Mouse (Mus musculus): Measurements from ENCODE around the gene Fgfr2.

Gene Fgfr2

DNA sequence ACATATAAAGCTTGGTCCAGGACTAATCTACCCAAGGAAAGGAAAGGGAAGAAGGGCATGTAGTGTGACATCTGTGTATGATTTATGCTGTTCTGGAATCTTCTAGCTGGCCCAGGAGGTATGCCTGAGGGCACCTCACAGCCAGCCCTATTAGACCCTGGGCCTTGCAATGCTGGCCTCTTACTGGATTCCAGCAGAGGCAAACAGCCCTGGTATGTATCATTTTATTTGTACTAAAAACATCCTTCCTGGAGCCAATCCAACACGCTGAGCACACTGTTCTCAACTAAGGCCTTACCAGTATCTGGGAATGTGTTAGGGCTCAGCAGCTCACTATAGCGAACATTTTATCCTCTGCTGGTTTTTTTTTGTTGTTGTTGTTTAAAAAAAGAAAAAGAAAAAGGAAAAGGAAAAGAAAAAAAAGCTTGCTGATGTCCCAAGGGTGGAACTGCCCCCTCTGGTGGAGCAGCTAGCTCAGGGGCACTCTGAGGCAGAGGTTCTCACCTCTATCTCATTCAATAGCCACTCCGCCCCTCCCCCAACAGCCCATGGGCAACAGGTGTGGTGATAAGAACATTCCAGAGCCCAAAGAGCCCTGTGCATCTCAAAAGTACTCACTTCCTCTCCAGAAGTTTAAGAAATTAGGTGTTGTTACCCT is 82.3 kb downstream of the Fgfr2 start:
- no peak for DNase-seq (ENCODE audit: low spot score)

DNA sequence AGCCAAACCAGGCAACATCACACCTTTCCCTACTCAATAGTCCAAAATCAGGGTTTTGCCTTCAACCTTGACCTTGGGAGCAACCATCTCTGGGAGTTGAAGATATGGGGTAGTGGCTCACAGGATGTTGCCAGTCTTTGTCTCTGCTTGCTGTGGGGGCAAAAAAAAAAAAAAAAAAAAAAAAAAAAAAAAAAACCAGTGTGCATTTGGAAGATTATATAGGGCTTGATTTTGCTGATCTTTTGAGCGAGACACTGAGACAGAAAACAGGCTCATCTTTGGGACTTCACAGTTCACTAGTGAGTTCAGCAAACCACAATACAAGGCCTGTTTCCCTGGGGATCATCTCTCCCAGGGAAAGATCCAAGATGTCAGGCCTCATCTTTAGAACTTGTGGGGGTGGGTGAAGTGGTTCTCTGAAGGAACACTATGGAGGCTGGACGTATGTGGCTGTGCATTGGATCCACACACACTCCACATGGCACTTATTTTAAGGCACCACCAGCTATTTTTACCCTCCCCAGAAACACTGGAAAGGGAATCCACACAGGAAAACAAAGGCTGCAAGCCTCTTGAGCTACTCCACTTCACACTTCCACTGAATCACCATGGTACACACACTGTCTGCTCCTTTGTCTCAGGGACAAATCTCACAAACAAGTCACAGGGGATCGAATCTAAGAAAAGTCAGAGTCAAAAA is 83.4 kb downstream of the Fgfr2 start:
- no peak for DNase-seq (ENCODE audit: low spot score)

DNA sequence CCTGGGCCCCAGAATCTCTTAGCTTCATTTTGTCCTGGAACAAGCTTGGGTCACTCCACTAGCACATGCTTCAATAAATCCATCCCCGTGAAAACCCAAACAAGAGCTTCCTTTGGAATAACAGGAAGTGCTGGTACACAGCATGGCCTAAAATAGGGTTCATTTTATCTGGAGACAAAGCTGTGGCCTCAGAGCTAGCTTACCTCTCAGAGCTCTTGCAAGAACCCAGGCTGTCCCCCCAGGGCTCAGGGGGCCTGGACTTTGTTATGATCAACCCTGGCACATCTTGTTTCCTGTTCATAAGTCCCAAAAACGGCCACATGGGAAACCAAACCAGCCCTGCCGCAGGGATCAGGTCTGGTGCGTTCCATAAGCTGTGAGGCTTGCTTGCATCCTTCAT is 85.5 kb downstream of the Fgfr2 start:
- DNase-seq (ENCODE audit: low spot score): no peak

DNA sequence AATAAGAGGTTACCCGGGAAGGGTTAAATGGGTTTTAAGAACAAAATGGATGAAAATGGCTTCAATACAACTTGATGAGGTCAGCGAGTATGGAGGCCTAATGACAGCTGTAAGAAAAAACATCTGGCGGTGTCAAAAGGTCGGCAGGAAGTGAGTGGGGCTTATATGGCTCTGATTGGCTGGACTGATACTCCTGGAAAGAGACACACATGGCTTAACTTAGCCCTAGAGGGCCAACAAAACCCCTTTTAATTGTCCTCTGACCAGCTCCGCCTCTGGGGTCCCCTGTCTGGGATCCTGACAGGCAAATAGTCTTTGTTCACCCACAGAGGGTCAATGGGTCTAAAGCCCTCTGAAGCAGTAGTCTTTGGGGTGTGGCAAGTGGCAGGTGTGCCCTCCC is 85.9 kb downstream of the Fgfr2 start:
- DNase-seq (ENCODE audit: low spot score): no peak

DNA sequence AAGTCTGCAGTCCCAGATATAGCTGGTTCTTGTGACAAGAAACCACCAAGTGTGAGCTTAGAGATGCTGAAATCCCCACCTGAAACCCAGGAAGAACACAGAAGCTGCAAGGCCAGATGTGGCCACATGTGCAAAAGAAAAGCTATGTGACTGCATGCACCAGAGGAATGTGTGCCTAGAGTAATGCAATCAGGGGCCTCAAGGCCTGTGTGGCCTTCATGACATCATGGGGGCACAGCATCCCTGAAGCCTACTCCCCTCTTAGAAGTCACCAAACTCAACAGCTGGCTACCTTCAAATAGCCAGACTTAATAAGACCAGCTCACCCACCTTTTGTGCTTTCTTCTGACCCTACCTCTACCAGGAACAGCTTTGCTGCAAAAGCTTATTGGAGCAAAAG is 87.2 kb downstream of the Fgfr2 start:
- DNase-seq (ENCODE audit: low spot score): no peak

DNA sequence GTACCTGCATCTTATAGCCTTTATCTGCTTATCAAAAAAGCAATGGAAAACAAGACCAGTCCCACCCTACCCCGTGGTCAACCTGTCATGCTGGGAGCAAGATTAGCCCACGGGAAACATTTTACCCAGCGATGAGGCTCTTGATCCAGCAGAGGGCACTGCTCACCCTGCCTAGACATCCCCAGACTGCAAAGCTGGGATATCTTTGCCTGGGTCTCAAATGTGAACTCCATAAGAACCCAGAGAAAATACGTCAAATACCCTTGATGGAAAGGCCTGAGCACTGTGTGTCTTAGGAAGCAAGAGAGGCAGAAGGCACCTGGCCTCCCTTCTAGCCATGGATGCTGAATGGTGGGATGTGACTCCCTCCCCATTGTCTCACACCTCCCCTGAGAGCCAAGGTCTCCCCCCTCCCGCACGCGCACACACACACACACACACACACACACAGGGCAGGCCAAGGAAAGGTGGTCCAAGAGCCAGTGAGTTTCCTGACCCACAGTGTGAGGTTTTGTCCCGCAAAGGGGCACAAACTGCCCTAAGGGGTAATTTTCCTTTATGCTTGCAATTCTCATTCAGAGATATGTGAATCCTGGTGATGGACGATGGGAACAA is 90.5 kb downstream of the Fgfr2 start:
- DNase-seq (ENCODE audit: low spot score): no peak

DNA sequence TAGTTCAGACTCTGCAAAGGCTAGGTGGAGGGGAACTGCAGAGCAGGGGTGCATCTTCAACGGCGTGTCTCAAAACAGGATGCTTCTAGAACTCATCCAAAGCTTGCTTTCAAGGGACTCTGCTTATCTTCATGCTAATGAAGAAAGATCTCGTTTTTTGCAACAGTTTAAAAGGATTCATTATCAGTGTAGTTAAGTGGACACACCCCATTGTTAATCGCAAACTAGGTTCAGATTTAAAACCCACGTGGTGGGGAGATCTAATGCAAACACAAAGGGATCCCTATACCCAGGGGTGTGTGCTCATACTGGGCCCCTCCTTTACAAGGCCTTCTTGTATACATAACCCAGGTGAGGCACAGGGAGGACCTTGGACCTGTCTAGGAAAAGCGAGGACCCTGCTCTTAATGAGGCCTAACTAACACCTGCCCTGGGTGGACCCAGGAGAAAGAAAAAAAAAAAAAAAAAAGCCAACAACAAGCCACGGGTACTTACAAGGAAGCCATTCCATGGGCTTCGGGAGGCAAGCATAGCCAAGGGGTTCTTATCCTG is 93.6 kb downstream of the Fgfr2 start:
- no peak for DNase-seq (ENCODE audit: low spot score)

DNA sequence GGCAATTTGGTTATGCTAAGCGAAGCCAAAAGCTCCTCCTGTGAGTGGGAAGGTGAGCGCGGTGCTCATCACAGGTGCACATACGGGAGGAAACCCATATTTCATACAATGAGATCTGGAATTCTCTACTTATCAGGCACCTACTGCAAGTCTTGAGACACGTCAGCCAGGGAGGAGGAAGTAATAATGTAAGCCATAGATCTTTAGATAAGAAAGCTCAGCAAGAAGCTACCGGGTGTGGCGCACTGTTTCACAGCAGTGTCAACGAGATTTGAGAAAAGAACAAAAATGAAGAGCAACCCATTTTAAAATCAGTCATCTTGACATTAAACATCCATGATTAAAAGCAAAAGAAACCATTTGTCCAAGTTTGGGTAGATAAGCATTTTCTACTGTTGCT is 94.1 kb downstream of the Fgfr2 start:
- no peak for DNase-seq (ENCODE audit: low spot score)

DNA sequence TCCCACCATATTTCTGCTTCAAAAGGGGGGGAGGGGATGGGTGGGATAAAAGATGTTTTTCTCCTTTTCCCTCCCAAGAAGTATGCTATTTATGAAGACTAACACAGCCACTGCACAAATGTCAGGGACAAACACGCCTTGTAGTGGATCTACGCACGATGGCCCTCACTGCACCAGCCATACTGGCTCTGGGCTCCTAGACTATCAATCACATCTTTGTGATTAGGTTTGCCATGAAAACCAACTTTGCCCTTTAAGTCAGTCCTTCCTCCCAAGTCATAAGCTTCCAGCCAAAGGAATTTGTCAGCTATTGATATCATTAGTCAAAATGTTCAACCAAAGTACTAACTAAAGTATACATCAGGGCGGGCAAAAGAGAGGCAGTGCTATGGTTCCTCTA is 95.2 kb downstream of the Fgfr2 start:
- no peak for DNase-seq (ENCODE audit: low spot score)

DNA sequence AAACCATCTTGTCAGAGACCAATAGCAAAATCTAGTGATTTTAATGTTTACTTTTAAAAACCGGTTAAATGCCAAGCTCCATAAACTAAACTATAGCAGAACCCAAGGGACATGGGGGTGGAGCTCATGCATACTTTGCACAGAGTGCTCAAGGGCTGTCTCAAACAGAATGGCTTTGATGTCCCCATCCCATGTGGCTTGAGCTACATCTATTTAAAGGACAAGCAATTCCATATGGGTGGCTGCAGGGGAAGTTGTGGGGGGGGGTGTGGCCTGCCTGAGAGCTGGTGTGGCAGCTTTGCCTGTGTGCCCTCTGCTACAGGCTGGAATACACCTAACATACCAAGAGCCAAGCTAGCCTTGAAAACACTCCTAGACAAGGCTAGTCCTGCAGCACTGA is 98.5 kb downstream of the Fgfr2 start:
- DNase-seq (ENCODE audit: low spot score): no peak

DNA sequence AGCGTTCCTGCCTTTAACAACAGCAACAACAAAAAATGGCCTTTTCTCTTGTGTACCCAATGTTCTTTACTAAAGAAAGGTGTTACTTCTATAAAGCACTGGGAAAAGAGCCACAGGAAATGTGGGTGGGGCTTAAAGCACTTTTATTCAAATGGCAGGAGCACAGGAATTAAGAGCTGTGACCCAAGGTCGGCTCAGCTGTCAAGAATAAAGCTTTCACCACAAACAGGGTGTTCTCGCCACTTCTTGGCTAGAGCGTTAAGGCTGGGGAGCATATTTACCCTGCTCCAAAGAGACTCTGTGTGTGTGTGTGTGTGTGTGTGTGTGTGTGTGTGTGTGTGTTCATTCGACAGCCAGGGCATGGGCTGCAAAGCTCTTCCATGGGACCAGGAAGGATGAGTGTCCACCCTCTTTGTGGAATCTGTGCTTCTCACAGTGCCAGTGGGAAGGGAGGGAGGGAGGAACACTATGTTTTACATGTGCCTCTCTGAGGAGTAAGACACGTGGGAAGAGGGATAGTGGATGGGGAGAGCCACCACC is 103.6 kb downstream of the Fgfr2 start:
- no peak for DNase-seq (ENCODE audit: low spot score)

DNA sequence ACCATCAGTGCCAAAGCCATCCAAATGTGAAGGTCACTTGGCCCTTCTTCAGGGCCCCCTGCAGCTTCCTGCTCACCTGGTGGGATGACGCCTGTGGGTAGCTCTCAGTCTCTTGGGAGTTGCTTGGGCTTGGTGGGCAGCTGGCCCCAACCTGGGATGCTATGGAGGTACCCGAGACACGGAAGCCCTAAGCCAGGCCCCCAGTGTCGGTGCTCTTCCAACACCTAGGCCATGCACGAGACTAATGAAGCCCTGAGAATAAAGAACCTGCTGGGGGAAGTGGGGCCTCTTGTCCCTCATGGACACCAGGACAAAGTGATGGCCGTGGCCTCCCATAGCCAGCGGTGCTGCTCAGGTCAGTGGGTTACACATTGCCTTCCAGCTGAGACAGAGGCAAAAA is 104.2 kb downstream of the Fgfr2 start:
- no peak for DNase-seq (ENCODE audit: low spot score)

DNA sequence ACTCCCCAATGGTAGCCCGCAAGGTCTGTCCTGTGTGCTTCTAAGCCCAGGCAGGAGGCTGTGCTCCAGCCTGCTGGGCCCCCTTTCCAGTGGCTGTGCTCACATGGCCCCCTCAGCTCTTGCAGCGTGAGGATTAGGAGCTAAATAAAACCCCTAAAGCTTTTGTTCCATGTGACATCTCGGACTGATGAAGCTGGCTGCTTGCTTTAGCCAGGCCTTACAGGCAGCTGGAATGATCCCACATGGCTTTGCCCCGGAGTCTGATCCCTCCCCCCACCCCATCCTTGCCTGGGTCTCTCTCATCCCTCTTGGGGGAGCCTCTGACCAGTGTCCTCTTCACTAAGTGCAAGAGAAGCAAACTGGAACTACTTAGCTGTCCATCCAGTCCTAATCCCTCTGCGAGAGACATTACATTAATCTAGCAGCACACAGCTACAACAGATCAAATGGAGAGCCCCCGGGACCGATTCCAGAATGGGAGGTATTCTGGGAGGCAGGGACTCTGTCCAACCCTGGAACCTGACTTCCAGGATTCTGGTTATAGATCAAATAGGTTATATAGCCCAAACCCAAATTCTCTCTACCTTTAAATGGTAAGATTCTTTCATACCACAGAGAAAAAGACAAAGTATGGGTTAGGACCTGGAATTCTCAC is 107.6 kb downstream of the Fgfr2 start:
- no peak for DNase-seq (ENCODE audit: low spot score)

DNA sequence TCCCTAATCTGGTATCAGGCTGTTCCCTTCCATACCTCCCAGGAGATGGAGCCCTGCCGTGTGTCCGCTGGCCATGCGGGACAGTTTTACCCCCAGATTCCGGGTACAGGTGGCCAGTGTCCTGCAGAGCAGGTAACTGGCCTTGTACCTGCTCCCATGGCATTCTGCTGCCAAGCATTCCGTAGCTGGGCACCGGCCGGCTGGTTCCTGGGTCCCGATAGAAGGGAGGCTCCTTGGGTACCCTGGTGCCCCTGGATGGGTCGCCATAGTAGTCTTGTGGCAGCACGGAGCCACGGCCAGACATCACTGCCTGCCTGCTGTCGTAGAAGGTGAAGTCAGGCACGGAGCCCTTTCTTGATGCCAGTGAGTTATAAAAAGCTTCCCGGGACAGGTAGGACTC is 108.5 kb downstream of the Fgfr2 start:
- DNase-seq (ENCODE audit: low spot score): no peak

DNA sequence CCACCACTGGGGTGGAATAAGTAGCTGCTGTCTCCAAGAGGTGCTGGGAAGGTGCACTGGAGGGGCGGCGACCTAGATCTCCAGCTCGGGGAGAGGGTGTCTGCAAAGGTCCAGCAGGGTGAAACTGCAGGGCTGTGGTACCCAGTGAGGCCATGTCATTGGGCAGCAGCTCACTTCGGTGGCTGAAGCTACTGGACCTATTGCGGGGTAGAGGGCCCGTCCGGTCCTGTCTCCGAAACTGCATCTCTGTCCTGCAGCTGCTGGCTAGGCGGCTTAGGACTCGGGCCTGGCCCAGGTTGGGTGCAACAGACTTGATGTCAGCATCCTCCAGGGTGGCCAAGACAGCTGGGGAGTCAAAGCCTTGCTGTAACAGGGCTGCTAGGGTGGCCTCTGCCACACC is 109.2 kb downstream of the Fgfr2 start:
- no peak for DNase-seq (ENCODE audit: low spot score)

DNA sequence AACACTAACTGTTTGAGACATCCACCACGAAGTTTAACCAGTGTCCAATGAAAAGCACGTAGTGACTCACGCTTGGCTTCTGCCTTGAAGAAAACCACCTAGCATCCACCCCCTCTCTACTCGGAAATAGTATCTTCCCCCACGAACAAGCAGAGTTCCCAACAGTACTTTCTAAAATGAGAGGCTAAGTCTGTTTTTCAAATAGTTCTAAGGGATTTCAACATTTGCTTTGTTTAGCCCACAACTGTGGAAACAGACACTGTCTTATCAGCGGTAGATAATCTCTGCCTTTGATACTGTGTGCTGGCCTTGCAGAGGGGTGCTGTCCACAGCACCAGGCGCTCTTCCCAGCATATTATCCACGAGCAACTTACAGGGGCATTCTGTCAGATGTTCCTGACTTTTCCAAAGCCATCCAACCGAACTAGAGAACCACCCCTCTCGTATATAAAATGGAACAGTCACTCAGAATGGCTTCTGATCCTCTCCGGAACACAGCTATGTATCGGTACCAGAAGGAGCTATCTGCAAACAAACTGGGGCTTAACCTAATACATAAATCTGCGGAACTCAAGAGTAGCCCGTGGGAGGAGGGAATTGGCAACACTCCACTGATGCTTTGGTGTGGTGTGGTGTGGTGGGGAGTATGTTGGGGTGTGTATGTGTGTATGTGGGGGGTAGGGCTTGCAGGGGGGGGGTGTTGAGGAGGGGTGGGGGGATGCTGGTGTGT is 110.3 kb downstream of the Fgfr2 start:
- no peak for DNase-seq (ENCODE audit: low spot score)

DNA sequence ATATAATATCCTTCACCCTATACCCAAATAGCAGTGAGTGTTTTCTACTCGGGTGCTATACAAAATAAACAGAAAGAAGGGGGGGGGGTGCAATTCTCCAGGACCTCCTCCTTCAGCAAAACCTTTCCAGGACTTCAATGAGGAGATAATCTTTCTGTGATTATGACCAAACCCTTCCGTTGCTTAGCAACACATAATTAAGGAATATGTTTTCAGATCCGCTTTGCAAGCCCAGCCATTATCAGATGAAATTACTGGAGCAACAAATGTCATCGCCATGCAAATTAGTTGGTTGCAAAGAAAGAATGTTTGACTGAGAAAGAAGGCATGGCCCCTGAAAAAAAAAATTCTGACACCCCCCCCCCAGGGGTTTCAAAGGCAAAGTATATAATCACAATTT is 111.5 kb downstream of the Fgfr2 start:
- no peak for DNase-seq (ENCODE audit: low spot score)

DNA sequence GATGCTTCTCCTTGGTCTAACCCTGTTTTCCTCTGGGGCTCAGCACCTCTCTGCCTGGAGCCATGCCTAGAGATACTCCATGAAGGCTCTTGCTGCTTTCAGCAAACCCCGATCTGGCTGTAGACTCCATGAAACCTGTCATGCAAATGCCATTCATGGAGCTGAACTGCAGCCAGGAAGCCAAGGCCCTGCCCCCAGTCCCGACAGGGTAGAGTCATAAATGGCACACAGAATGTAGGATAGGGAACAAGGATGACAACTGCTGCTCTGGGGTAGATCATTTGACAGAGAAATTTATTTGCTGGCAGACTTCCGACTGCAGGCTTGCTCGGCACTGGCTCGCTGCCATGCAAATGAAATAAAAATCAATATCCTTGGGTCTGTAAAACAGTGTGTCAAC is 112.0 kb downstream of the Fgfr2 start:
- no peak for DNase-seq (ENCODE audit: low spot score)

DNA sequence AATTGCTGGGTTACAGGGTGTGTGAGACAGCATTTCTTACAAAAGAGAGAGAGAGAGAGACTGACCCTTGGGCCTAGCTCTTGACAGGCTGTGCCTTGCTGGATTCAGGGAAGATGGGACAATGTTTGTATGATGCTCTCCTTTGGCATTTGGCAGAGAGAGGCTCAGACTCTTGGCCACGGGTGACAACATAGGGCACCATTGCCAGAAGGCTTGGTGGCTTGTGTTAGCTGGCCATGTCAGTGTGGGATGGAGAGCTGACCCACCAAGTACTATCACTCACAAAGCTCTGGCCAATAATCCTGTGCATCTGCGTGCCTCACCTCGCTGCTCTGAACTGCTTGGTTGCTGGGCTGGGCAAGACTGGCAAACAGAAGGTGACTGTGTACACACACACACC is 112.7 kb downstream of the Fgfr2 start:
- DNase-seq (ENCODE audit: low spot score): no peak

DNA sequence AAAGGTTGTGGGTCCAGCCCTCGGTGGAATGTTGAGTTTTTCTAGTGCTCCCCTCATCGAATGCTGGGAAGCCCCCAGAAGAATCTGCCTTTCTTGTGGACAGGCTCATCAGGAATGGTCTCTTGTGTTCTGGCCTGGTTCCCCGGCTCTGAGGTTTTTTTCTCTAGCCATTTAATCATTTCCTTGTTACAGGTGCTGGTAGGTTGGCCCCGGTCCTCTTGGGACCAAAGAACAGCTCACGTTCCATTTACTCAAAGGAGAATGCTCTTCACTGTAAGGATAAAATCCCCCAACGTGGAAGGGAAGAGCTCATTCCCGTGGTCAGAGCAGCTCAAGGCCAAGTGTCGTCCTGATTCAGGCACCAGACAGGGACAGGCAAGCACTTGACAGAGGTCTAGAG is 113.5 kb downstream of the Fgfr2 start:
- DNase-seq (ENCODE audit: low spot score): no peak

DNA sequence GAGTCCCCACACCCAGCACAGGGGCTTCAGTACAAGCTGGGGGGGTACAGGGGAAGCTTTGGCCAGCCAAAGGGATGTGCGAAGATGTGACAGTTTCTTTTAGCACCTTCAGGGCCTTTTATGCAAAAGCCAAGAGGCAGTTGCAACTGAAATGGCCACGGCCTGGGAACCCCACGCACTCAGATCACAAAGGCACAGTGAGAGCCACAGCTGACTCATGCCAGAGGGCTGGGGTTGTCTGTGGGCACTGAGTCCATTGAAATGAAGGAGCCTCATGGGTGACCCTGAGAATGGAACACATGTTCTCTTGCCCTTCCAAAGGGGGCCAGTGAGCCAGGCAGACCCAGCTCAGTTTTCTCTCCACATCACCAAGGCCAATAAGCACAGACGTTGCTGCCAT is 114.5 kb downstream of the Fgfr2 start:
- DNase-seq (ENCODE audit: low spot score): no peak

DNA sequence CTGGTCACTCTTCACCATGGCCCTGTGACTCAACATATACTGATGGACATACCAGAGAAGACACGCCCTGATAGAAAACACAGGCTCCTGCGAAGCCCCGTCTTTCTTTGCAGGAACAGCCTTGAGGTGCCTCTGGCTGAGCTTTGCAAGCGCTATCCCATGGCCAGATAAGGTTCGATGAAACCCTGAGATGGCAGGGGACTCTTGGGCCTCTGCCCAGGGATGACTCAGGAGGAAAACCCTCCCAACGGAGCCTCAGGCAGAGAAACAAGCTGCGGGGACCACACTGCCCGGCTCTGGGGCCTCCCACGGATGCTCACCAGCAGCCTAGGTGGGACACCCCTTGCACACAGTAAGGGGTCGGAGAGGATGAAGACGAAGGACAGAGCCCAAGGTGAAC is 115.8 kb downstream of the Fgfr2 start:
- no peak for DNase-seq (ENCODE audit: low spot score)

Measured in T-cell, adult 2 months (primary cell).